Mouse (Mus musculus) heart, embryonic 15.5 days (tissue): ENCODE data around the gene Atg16l2. TPM values are rescaled to one million over a fixed set of nuclear protein-coding genes. Genes with fewer than 3 reads are reported as not detected.

ENCODE experiments used
- ATAC-seq: fragments of 200-750 bp; cut with Nextera tagmentation; replicated peaks from 2 replicates; pipeline ENCODE4 v1.8.0; 2017; ENCODE audit warnings: low read depth, moderate TSS enrichment; ENCODE audit not compliant: insufficient number of reproducible peaks, insufficient read depth, low FRiP score
- H3K27ac ChIP-seq: fragments of 300-500 bp; sonication (generic); 2 replicates; pipeline ENCODE4 v1.5.1; 2015; ENCODE audit warnings: mild to moderate bottlenecking, inconsistent platforms
- H3K27me3 ChIP-seq: fragments of 300-500 bp; sonication (generic); 2 replicates; pipeline ENCODE4 v1.6.1; 2015; ENCODE audit warnings: inconsistent platforms
- H3K36me3 ChIP-seq: fragments of 300-500 bp; sonication (generic); 2 replicates; pipeline ENCODE4 v1.6.1; 2015; ENCODE audit warnings: mild to moderate bottlenecking, inconsistent platforms
- H3K4me1 ChIP-seq: fragments of 300-500 bp; sonication (generic); replicated peaks from 2 replicates; pipeline ENCODE4 v1.6.1; 2015; ENCODE audit warnings: inconsistent platforms
- H3K4me2 ChIP-seq: fragments of 300-500 bp; sonication (generic); 2 replicates; pipeline ENCODE4 v1.6.1; 2015; ENCODE audit warnings: inconsistent platforms, mild to moderate bottlenecking, moderate library complexity
- H3K4me3 ChIP-seq: fragments of 300-500 bp; sonication (generic); 2 replicates; pipeline ENCODE4 v1.5.1; 2015; ENCODE audit warnings: mild to moderate bottlenecking, inconsistent platforms
- H3K9ac ChIP-seq: fragments of 300-500 bp; sonication (generic); 2 replicates; pipeline ENCODE4 v1.6.1; 2015; ENCODE audit warnings: mild to moderate bottlenecking, inconsistent platforms
- H3K9me3 ChIP-seq: fragments of 300-500 bp; sonication (generic); replicated peaks from 2 replicates; pipeline ENCODE4 v1.6.1; 2016; ENCODE audit warnings: inconsistent platforms
- WGBS: fragments of 180-500 bp; shearing (Covaris S2); methylation state at CpG from one replicate; pipeline ENCODE4 v1.1.7; 2015; ENCODE audit warnings: mixed read lengths; 5-methylcytosine and 5-hydroxymethylcytosine counted together
- polyA plus RNA-seq: library from polyadenylated mRNA; unstranded; fragments of >200 nt; fragmentation: Nextera tagmentation; extraction: Ambion mirVana; gene quantifications from 2 replicates; pipeline ENCODE4 v1.2.1, GENCODE M21; 2015

The Atg16l2 gene
- polyA plus RNA-seq, 1 experiment from 2014 or later: 28.1 TPM

GRCm38 (mm10) chr7:101332045-101332831 is 30.2 kb upstream of the Atg16l2 start:
- Histone ChIP-seq H3K36me3 (no peaks in the 10 kb centered on the region), H3K27ac (no peak overlapping the region), H3K9ac (no peak overlapping the region), H3K4me3 (no peak overlapping the region), H3K27me3 (peaks cover under 1% of the 10 kb centered on the region; the same call in 1 of the 2 replicates), H3K4me1 (peaks cover 20% of the 10 kb centered on the region), H3K9me3 (no peaks in the 10 kb centered on the region), H3K4me2 (no peak overlapping the region)
- ATAC-seq: no peak
- WGBS: 85% methylated on average over 5 of the region's 5 CpGs

GRCm38 (mm10) chr7:101330841-101331173 is 28.8 kb upstream of the Atg16l2 start:
- no peaks in the 10 kb centered on the region for H3K36me3 ChIP-seq
- 80% methylated on average over 4 of the region's 4 CpGs for WGBS
- H3K9ac ChIP-seq: no peak overlapping the region
- H3K4me1 ChIP-seq: peaks cover 20% of the 10 kb centered on the region
- H3K27me3 ChIP-seq: peaks cover 6% of the 10 kb centered on the region; the same call in 1 of the 2 replicates
- H3K9me3 ChIP-seq: no peaks in the 10 kb centered on the region
- H3K27ac ChIP-seq: no peak overlapping the region
- H3K4me2 ChIP-seq: no peak overlapping the region
- no peak overlapping the region for H3K4me3 ChIP-seq
- no peak for ATAC-seq

GRCm38 (mm10) chr7:101330074-101330840 is 28.2 kb upstream of the Atg16l2 start:
- no peak overlapping the region for H3K4me3 ChIP-seq
- WGBS: 64% methylated on average over 10 of the region's 10 CpGs
- H3K27me3 ChIP-seq: peaks cover 6% of the 10 kb centered on the region; the same call in 1 of the 2 replicates
- peaks cover 20% of the 10 kb centered on the region for H3K4me1 ChIP-seq
- H3K27ac ChIP-seq: no peak overlapping the region
- ATAC-seq: no peak; the same call in 1 of the 2 replicates
- no peak overlapping the region for H3K4me2 ChIP-seq
- no peak overlapping the region for H3K9ac ChIP-seq
- H3K36me3 ChIP-seq: no peaks in the 10 kb centered on the region
- H3K9me3 ChIP-seq: no peaks in the 10 kb centered on the region

- H3K9ac ChIP-seq: no peak overlapping the region
- H3K27me3 ChIP-seq: peaks cover 6% of the 10 kb centered on the region; the same call in 1 of the 2 replicates
- no peak overlapping the region for H3K4me2 ChIP-seq
- no peak overlapping the region for H3K4me3 ChIP-seq
- no peaks in the 10 kb centered on the region for H3K9me3 ChIP-seq
- H3K36me3 ChIP-seq: no peaks in the 10 kb centered on the region
- H3K27ac ChIP-seq: no peak overlapping the region
- ATAC-seq: no peak
- H3K4me1 ChIP-seq: peaks cover 20% of the 10 kb centered on the region
- 59% methylated on average over 4 of the region's 4 CpGs for WGBS
Measured at GRCm38 (mm10) chr7:101329606-101330005, 27.6 kb upstream of the Atg16l2 start.

GRCm38 (mm10) chr7:101328621-101329158 is 26.6 kb upstream of the Atg16l2 start:
- Histone ChIP-seq H3K4me3 (no peak overlapping the region), H3K36me3 (no peaks in the 10 kb centered on the region), H3K4me1 (peaks cover 20% of the 10 kb centered on the region), H3K4me2 (no peak overlapping the region), H3K9me3 (no peaks in the 10 kb centered on the region), H3K27ac (no peak overlapping the region), H3K27me3 (peaks cover 6% of the 10 kb centered on the region; the same call in 1 of the 2 replicates), H3K9ac (no peak overlapping the region)
- WGBS: 49% methylated on average over 4 of the region's 4 CpGs
- ATAC-seq: no peak

- Histone ChIP-seq H3K27me3 (peaks cover 6% of the 10 kb centered on the region; the same call in 1 of the 2 replicates), H3K9ac (no peak overlapping the region), H3K4me3 (no peak overlapping the region), H3K9me3 (no peaks in the 10 kb centered on the region), H3K4me2 (no peak overlapping the region), H3K27ac (no peak overlapping the region), H3K4me1 (peaks cover 26% of the 10 kb centered on the region), H3K36me3 (no peaks in the 10 kb centered on the region)
- ATAC-seq: no peak
- WGBS: 81% methylated on average over 2 of the region's 2 CpGs
Measured at GRCm38 (mm10) chr7:101327786-101328185, 25.7 kb upstream of the Atg16l2 start.

GRCm38 (mm10) chr7:101327263-101327662 is 25.2 kb upstream of the Atg16l2 start:
- Histone ChIP-seq H3K9ac (no peak overlapping the region), H3K9me3 (no peaks in the 10 kb centered on the region), H3K4me2 (no peak overlapping the region), H3K36me3 (no peaks in the 10 kb centered on the region), H3K4me3 (no peak overlapping the region), H3K27ac (no peak overlapping the region), H3K27me3 (peaks cover 8% of the 10 kb centered on the region; the same call in 1 of the 2 replicates), H3K4me1 (peaks cover 31% of the 10 kb centered on the region)
- 67% methylated on average over 5 of the region's 5 CpGs for WGBS
- ATAC-seq: no peak

GRCm38 (mm10) chr7:101326006-101326405 is 24.0 kb upstream of the Atg16l2 start:
- H3K9ac ChIP-seq: no peak overlapping the region
- no peaks in the 10 kb centered on the region for H3K9me3 ChIP-seq
- no peak overlapping the region for H3K27ac ChIP-seq
- no peak overlapping the region for H3K4me3 ChIP-seq
- H3K27me3 ChIP-seq: peaks cover 12% of the 10 kb centered on the region; the same call in 1 of the 2 replicates
- 85% methylated on average over 5 of the region's 5 CpGs for WGBS
- no peaks in the 10 kb centered on the region for H3K36me3 ChIP-seq
- H3K4me2 ChIP-seq: no peak overlapping the region
- peaks cover 40% of the 10 kb centered on the region for H3K4me1 ChIP-seq
- ATAC-seq: no peak

- H3K4me1 ChIP-seq: peaks cover 44% of the 10 kb centered on the region
- H3K36me3 ChIP-seq: no peaks in the 10 kb centered on the region
- H3K4me2 ChIP-seq: no peak overlapping the region
- no peak overlapping the region for H3K27ac ChIP-seq
- no peak overlapping the region for H3K4me3 ChIP-seq
- H3K9me3 ChIP-seq: no peaks in the 10 kb centered on the region
- peaks cover 14% of the 10 kb centered on the region for H3K27me3 ChIP-seq
- H3K9ac ChIP-seq: no peak overlapping the region
- WGBS: 55% methylated on average over 6 of the region's 6 CpGs
- ATAC-seq: no peak
Measured at GRCm38 (mm10) chr7:101324142-101324962, 22.3 kb upstream of the Atg16l2 start.

GRCm38 (mm10) chr7:101323141-101323594 is 21.1 kb upstream of the Atg16l2 start:
- Histone ChIP-seq H3K4me3 (peak overlapping the region; percentile 80; the same call in 1 of the 2 replicates), H3K27me3 (peaks cover 14% of the 10 kb centered on the region), H3K4me1 (peaks cover 43% of the 10 kb centered on the region), H3K27ac (no peak overlapping the region), H3K4me2 (peak overlapping the region; percentile 98), H3K9me3 (no peaks in the 10 kb centered on the region), H3K9ac (no peak overlapping the region), H3K36me3 (no peaks in the 10 kb centered on the region)
- WGBS: 62% methylated on average over 4 of the region's 4 CpGs
- ATAC-seq: no peak
